Mouse (Mus musculus): ENCODE measurements around the gene Itsn1.

GRCm38 (mm10) chr16:91768586-91768985, 39.5 kb downstream of the Itsn1 start:
- TF ChIP-seq CTCF (IDR thresholded peaks at IDR 0.05): no peak
- no peak for TF ChIP-seq EP300 (IDR thresholded peaks at IDR 0.05)
